Mouse (Mus musculus): ENCODE measurements at regions not wholly inside any gene's neighbourhood (a gene's known extent, or its start where the extent isn't known, plus 50 kb on each side); places are given as distances from the start of the nearest gene placed in this dataset.
A peak's percentile ranks its signal among the peaks of the same experiment; 100 is the strongest.

GRCm38 (mm10) chr4:29034406-29034805 lies 221.5 kb downstream of the Epha7 start:
- no peak for DNase-seq (ENCODE audit: low spot score in 2 of 2)

DNA sequence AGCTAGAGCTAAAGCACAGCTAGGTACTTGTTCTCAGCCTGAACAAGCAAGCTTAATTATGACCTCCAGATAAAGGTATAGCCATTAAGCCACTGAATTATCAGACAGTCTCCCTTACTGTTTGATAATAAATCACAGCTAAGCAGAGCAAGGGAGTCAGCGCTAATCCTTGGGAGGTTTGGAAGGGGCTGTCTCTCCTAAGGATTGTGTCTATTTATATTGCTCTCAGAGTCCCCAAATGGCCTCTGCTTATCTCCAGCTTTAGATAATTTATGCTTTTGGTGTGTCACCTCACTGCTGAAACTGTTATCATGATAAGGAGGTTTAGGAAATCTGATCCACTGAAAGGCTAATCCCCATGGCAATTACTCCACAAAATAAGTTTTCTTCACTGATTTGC lies 227.1 kb downstream of the Epha7 start:
- DNase-seq (ENCODE audit: low spot score in 2 of 2) = no peak

DNA sequence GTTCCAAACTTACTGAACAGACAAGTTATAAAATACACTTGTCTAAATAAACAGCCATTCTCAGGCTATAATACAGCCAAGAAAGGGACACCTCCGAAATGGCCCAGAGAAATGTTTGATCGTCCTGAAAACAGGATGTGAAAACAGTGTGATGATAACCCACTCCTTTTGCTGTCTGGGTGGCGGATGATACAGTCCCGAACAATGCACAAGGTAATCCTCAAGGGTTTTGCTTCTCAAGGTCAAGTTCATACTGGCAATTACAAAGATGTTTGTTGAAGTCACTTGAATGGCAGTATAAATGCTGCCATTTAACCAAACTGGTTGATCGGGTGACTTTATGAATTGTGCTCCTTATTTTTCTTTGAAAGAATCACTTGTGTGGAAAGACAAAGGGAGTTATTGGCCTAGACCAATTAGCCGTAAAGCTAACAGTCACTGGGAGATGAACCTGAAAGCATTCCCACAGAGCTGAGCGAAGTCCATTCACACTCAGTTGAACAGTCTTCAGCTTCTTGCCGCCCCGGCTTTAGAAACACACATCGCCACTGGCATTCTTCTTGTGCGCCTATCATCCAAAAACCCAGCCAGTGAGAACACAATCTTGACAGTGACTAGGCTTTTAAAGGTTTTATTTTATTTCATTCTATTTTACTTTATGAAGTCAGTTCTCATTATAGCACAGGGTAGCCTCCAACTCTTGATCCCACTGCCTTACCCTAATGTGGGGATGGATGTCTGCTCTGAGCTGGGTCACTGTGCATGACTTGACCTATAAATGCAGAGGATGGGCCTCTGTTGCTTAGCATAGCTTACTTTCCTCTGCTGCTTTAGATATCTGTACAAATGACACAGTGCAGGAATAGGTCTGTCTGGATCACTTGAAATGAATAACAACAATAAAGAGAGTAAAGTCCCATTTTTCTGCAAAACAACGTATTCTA lies 256.0 kb downstream of the Epha7 start:
- no peak for DNase-seq (ENCODE audit: low spot score in 2 of 2)

DNA sequence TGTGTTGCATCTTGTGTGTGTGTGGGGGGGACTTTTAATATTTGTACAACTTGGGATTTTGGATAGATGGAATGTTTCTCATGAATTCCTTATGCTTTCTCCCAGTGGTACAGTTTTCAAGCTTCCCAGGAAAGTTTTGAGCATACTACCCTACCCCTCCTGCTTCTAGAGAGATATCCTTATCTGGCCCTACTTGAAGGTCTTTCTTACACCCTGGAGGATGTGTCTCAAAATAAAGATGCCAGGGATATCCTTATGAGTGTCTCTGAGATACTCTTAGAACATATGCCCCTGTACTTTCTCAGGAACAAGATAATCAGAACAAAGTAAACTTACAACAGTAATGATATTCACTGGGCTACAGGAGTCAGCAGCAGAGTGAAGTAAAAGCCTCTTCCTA lies 261.3 kb downstream of the Epha7 start:
- DNase-seq (ENCODE audit: low spot score in 2 of 2) = no peak

DNA sequence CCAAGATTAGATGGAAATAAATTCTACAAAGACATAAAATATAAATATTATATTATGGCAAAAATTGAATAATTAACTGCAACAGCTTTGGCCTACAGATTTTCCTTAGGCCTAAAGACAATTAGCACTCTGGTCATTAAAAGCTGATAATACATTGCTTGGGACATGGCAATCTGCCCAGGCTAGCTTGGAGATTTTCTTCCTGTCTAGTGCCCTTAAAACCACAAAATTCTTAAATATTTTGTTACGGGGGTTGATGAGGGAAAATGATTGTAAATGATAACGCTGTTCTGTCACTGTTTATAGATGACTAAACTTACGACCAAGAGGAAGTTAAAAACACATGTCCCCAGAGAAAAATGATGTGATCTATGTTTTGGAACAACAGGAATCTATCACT lies 261.9 kb downstream of the Epha7 start:
- no peak for DNase-seq (ENCODE audit: low spot score in 2 of 2)

DNA sequence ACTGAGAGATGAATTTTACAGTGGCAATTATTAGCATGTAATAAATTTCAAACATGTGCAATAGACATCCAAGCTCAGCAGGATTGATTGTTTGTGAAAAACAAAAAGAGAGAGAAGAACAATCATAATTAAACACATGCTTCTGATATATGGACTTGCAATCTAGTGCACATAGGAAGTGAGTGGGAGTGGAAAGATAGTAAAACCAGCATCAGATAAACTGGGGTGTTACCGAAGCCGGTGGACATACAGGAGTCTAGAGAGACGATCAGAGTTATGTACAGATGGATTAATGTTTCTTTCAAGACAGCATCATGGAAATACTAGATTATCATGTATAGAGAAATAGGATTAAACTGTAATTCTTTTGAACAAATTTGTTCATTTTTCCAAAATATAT lies 263.8 kb downstream of the Epha7 start:
- DNase-seq (ENCODE audit: low spot score in 2 of 2) = no peak

GRCm38 (mm10) chr4:29078391-29078790 lies 265.5 kb downstream of the Epha7 start:
- no peak for DNase-seq (ENCODE audit: low spot score in 2 of 2)

DNA sequence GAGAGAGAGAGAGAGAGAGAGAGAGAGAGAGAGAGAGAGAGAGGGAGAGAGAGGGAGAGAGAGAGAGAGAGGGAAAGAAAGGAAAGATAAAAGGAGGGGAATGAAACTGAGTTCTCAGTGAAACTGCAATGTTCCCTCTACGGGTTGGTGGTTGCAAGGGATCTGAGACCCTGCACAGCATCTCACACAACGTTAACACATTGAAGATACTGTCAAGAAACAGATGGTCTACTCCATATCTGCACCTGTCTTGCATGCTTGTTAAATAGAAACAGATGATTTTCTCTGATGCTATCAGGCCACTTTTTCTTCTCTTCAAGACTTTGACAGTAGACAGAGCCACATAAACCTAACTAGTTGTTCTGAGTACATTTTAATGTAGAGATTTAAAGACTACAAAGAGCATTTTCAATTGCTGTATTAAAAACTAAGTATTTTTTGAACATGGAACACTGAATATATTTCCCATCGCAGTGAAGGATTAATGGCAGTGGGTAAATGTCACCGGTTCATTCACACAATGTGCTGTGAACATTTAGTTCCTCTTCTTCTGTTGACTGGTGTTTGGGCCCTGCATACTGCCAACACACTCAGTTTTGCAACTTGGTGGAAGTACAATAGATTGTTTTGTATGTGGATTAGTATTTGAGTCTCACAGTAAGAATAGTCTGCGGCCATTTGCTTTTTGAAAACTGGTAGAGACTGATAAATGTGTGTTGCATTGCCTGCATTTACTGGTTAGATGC lies 270.8 kb downstream of the Epha7 start:
- no peak for DNase-seq (ENCODE audit: low spot score in 2 of 2)

DNA sequence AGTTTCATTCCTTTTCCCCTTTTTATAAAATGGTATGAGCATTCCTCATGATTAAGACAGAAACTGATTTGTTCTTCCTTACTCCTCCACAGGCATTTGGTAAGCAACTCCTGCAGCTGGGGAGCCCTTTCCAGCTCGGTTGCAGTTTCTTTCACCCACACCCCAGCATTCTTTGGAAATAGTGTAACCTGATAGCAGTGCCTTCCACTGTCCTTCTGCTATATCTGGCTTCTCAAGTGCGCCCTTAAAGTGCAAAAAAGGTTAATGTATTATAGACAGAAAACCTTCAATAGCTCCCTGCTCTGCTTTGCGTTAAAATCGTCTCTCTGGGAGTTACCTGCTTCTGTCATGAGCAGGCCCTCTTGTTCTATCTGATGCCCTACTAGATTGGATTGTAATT lies 278.0 kb downstream of the Epha7 start:
- no peak for DNase-seq (ENCODE audit: low spot score in 2 of 2)

GRCm38 (mm10) chr4:29091495-29092211 lies 278.7 kb downstream of the Epha7 start:
- DNase-seq (ENCODE audit: low spot score in 2 of 2) = no peak

DNA sequence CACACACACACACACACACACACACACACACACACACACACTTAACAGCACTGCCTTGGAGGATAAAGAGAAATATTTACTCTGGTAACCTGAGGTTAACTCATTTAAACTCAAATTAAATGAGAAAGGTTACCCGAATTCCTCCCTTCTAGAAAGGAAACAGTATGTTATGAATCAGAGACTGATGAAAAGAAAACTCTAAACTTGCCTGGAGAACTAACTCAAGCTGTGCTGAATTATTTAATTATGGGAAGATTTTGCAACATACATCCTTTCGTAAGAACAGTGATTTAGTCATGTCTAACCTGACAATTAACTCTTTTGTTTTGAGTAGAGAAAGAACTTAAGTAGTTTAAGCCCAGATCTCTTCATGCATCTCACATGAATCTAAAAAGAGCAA lies 289.4 kb downstream of the Epha7 start:
- DNase-seq (ENCODE audit: low spot score in 2 of 2) = no peak

- DNase-seq (ENCODE audit: low spot score in 2 of 2) = no peak
Measured at GRCm38 (mm10) chr4:29103414-29103813, 290.5 kb downstream of the Epha7 start.

DNA sequence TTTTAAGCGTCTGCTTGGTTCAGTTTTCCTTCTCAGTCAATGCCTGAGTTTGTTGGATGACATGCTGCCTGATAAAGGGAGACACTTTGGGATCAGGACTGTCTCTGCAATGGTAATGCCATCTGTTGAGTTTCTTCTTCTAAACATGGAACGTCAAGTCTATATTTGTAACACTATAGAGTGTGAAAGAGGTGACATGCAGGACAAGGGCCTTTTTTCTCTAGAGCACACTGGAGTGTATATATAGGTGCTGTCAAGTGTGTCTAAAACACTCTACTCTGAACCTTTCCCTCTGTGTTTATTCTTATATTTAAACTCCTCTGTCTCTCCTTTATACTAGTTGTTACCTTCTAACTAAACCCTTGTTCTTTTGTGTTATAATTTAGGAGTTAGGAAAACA lies 299.6 kb downstream of the Epha7 start:
- DNase-seq (ENCODE audit: low spot score in 2 of 2) = no peak

DNA sequence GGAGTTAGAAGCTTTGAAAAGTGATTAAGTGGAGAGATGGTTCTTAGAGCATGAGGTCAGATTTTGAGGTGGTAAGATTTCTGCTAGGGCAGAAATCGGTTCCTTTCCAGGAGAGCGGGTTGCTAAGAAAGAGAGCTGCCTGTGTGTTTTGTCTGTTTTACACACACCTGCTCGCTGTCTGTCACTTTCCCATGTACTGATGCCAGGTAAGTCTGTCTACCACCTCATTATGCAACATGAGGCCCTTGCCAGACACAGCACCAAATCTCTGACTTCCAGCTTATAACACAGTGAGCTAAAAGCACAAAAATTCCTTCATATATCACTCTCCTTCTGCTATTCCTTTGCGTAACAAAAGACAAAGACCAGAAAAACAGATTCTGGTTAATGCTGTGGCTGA lies 304.1 kb downstream of the Epha7 start:
- DNase-seq (ENCODE audit: low spot score in 2 of 2) = no peak

DNA sequence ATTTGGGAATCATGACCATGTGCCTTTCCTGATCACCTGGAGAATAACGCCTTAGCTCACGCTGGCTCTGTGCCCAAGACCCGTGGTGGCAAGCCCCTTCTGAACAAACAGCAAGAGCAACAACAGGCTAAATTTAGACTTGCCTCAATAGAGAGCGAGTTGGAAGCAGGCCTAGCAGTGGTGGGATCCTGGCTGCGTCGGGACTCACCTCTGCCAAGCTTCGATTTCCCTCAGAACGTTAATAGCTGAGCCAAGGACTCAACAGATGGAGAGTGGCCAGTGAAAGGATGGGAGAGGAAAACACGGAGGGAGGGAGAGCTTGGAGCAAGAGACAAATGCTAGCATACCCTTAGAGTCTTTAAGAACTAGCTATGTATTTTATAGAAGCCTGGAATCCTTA lies 305.0 kb downstream of the Epha7 start:
- peak in 1 of 2 experiments; percentile 55 for DNase-seq (ENCODE audit: low spot score in 2 of 2)

- DNase-seq (ENCODE audit: low spot score in 2 of 2) = no peak
Measured at GRCm38 (mm10) chr4:29118679-29119479, 305.9 kb downstream of the Epha7 start.

DNA sequence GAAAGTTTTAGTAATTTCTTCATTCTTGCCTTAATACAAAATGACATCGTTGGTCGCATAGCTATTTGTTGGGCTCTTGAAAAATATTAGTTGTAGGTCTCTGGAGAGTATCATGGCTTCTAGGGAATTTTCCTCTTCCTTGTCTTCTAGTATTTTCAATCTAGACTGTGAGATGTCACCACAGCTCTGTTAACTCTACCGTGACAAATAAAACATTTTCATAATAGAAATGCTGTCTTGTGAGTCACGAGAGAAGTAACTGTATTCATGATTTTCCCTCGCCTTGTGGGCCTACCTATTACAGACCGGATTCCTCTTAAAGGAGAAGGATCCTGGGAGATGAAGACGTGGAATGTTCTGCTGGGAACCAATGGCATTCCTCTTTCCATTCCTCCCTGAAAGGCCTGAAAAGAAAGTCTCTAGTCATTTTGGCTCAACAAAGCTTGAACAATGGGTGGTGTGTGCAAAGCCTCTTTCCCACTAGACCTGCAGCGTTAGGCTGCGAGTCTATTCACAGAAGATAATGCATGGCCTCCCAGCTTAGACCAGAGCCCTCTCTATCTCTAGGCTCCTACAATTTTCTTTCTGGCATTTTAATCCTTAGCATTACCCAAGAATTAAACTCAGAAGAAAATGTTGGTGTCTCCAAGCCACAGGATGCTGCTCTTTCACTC lies 306.7 kb downstream of the Epha7 start:
- DNase-seq (ENCODE audit: low spot score in 2 of 2) = no peak

DNA sequence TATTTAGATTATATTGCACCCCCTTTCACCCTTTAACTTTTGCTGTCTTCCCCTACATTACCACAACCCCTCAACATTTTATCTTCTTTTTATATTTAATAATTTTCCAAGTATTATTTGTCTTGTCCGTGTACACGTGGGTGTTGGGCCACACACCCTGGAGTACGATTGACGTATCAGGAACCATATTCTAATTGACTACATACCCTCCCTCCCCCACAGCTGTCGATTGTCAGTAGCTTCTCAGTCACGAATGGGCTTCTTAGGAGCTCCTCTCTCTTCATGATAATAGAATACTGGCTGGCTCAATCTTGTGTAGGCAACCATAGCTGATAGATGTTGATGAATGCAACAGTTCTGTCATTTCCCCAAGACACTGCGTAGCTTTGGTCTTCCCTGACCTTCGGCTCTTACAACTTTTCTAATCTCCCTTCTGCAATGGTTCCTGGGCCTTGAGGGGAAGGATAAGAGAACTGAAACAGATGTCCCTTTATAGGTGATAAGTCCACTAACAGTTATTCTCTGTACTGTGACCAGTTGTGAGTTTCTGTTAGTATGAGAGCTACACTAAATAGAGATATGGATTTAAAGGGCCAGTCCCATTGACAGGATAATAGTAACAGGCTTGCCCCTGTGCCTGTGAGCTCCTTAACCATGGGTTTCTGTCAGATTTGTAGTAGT lies 310.9 kb downstream of the Epha7 start:
- no peak for DNase-seq (ENCODE audit: low spot score in 2 of 2)

DNA sequence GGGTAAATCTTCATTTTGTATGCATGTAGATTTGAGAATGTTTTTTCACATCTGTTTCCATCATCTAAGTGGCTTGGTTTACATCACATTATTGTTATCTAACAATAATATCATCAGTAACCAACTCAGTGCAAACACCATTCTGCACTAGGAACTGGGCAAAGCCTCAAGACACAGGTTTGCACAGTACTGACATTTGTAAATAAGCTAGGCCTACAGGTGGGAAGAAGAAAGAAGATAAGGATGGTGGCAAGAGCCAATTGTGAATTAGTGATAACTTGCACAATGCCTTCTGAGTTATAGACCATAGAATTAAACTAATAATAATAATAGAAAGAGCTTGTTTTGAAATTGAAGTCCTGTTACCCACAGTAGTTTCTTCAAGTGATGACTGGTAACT lies 317.6 kb downstream of the Epha7 start:
- no peak for DNase-seq (ENCODE audit: low spot score in 2 of 2)

All from urinary bladder, postnatal 36 days (tissue).